Mouse (Mus musculus) embryonic facial prominence, embryonic 11.5 days (tissue): ENCODE results near the gene Ldlrad3. TPM values are rescaled to one million over a fixed set of nuclear protein-coding genes. Genes with fewer than 3 reads are reported as not detected.
A peak's percentile ranks its signal among the peaks of the same experiment; 100 is the strongest.

ENCODE experiments used
- ATAC-seq: fragments of 200-750 bp; cut with Nextera tagmentation; replicated peaks from 2 replicates; pipeline ENCODE4 v1.8.0; 2017; ENCODE audit warnings: low read depth; ENCODE audit not compliant: insufficient number of reproducible peaks, low FRiP score, low TSS enrichment
- DNase-seq: peaks from one replicate; pipeline ENCODE4 v3.0.0-alpha.2; 2015; ENCODE audit warnings: low spot score
- H3K27ac ChIP-seq: fragments of 300-500 bp; sonication (generic); replicated peaks from 2 replicates; pipeline ENCODE4 v1.5.1; 2014; ENCODE audit warnings: mild to moderate bottlenecking, low read depth, low read length, control low read depth
- H3K27me3 ChIP-seq: fragments of 300-500 bp; sonication (generic); 2 replicates; pipeline ENCODE4 v1.6.1; 2014; ENCODE audit warnings: mild to moderate bottlenecking, low read length, moderate library complexity, mixed read lengths; ENCODE audit not compliant: control insufficient read depth, insufficient read depth
- H3K36me3 ChIP-seq: fragments of 300-500 bp; sonication (generic); replicated peaks from 2 replicates; pipeline ENCODE4 v1.6.1; 2014; ENCODE audit warnings: low read depth, mild to moderate bottlenecking, low read length, moderate library complexity, mixed read lengths; ENCODE audit not compliant: control insufficient read depth, insufficient read depth
- H3K4me1 ChIP-seq: fragments of 300-500 bp; sonication (generic); 2 replicates; pipeline ENCODE4 v1.6.1; 2014; ENCODE audit warnings: low read length, mixed read lengths; ENCODE audit not compliant: control insufficient read depth, insufficient read depth
- H3K4me2 ChIP-seq: fragments of 300-500 bp; sonication (generic); 2 replicates; pipeline ENCODE4 v1.6.1; 2014; ENCODE audit warnings: low read depth, mild to moderate bottlenecking, control low read depth, low read length, moderate library complexity
- H3K4me3 ChIP-seq: fragments of 300-500 bp; sonication (generic); 2 replicates; pipeline ENCODE4 v1.5.1; 2014; ENCODE audit warnings: low read depth, low read length, control low read depth
- H3K9ac ChIP-seq: fragments of 300-500 bp; sonication (generic); replicated peaks from 2 replicates; pipeline ENCODE4 v1.6.1; 2014; ENCODE audit warnings: mild to moderate bottlenecking, control low read depth, low read length
- H3K9me3 ChIP-seq: fragments of 300-500 bp; sonication (generic); replicated peaks from 2 replicates; pipeline ENCODE4 v1.6.1; 2016; ENCODE audit warnings: mild to moderate bottlenecking, low read length, inconsistent platforms, mixed read lengths; ENCODE audit not compliant: control insufficient read depth
- WGBS: fragments of 180-500 bp; shearing (Covaris S2); extraction: QIAGEN DNeasy Blood & Tissue Kit; methylation state at CpG from one replicate; pipeline ENCODE4 v1.1.7; 2014; 5-methylcytosine and 5-hydroxymethylcytosine counted together
- polyA plus RNA-seq: library from polyadenylated mRNA; unstranded; fragments of >200 nt; fragmentation: Nextera tagmentation; extraction: Ambion mirVana; gene quantifications from 2 replicates; pipeline ENCODE4 v1.2.1, GENCODE M21; 2014

The Ldlrad3 gene
- polyA plus RNA-seq, 1 experiment from 2014 or later: 47.6 TPM

DNA sequence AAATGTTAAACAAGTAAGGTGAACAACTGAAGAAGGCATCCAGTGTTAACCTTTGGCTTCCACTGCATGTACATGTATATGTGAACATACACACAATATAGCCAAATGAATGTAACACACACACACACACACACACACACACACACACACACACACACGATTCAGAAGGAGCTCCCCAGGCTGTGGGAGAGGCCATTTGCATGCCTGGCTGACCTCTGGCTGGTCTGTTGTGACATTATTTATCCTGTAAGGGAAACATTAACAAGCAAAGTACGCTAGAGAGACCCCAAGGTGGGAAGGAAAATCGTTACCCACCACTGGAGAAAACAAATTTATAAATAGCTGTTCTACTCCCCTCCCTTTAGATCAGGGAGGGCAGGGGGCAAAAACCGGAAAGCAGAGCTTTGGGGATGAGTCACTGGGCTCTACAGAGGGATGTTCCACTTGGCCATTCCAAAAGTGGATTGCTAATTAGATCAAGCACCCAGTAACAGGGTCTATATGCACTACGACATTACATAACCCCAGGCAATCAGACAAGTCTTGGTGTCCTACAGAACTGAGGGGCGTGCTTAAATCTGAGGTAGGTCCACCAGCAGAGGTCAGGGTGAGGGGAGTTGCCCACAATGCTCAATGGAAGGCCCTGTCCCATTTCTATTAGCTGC, 174.7 kb downstream of the Ldlrad3 start:
- H3K27me3 ChIP-seq: no peaks in the 10 kb centered on the region
- H3K4me3 ChIP-seq: no peak overlapping the region
- WGBS: 67% methylated on average over 6 of the region's 6 CpGs
- H3K9me3 ChIP-seq: no peaks in the 10 kb centered on the region
- no peaks in the 10 kb centered on the region for H3K36me3 ChIP-seq
- no peak overlapping the region for H3K9ac ChIP-seq
- H3K4me1 ChIP-seq: no peaks in the 10 kb centered on the region
- no peak overlapping the region for H3K4me2 ChIP-seq
- DNase-seq (no peak), ATAC-seq (no peak)
- no peak overlapping the region for H3K27ac ChIP-seq

DNA sequence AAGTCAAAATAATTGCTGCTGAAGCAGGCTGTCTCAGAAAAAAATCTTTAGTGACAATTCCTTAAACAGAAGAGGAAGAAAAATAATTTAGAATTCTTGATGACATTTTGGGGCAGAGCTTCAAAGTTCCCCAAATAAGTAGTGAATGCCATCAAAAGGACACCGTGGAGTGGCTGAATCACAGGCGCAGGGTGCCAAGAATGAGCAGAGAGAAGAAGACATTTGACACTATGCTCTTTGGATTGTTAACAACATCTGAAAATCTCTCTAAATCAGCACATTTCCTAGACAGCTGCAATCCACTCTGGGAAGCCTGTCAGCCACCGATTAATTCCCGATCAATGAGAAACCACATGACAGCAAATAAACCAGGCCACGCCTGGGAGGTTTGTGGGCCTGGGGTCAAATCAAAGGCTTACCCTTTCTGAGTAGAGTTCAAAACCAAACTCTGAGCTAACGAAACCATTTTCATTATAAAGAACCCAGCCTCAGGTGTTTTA, 176.4 kb downstream of the Ldlrad3 start:
- no peaks in the 10 kb centered on the region for H3K27me3 ChIP-seq
- no peak for DNase-seq
- H3K36me3 ChIP-seq: no peaks in the 10 kb centered on the region
- H3K4me3 ChIP-seq: no peak overlapping the region
- H3K4me2 ChIP-seq: no peak overlapping the region
- peaks cover 8% of the 10 kb centered on the region for H3K4me1 ChIP-seq
- no peak overlapping the region for H3K9ac ChIP-seq
- ATAC-seq: no peak
- no peak overlapping the region for H3K27ac ChIP-seq
- H3K9me3 ChIP-seq: no peaks in the 10 kb centered on the region
- WGBS: 76% methylated on average over 6 of the region's 6 CpGs

DNA sequence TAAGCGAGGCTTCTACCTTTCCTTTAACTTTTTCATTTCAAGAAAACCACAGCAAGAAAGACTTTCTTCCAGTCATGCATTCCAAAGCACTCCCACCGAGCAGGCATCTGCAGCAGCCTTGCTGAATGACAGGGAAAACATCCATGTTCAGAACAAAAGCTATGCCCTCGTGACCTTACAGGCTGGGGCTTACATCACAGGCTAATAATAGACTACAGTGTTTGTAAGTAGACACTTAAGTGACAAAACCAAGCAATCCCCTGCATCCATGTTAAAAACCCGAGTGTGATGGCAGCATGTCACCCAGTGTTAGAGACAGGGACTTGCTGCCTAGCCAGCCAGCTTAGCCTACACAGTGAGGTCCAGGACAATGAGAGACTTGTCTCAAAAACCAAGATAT, 180.0 kb downstream of the Ldlrad3 start:
- Histone ChIP-seq H3K4me2 (no peak overlapping the region), H3K9ac (no peak overlapping the region), H3K9me3 (no peaks in the 10 kb centered on the region), H3K36me3 (no peaks in the 10 kb centered on the region), H3K27me3 (no peaks in the 10 kb centered on the region), H3K27ac (no peak overlapping the region), H3K4me3 (no peak overlapping the region), H3K4me1 (peaks cover 8% of the 10 kb centered on the region)
- no peak for ATAC-seq
- 16% methylated on average over 4 of the region's 4 CpGs for WGBS
- DNase-seq: peak; percentile 53

DNA sequence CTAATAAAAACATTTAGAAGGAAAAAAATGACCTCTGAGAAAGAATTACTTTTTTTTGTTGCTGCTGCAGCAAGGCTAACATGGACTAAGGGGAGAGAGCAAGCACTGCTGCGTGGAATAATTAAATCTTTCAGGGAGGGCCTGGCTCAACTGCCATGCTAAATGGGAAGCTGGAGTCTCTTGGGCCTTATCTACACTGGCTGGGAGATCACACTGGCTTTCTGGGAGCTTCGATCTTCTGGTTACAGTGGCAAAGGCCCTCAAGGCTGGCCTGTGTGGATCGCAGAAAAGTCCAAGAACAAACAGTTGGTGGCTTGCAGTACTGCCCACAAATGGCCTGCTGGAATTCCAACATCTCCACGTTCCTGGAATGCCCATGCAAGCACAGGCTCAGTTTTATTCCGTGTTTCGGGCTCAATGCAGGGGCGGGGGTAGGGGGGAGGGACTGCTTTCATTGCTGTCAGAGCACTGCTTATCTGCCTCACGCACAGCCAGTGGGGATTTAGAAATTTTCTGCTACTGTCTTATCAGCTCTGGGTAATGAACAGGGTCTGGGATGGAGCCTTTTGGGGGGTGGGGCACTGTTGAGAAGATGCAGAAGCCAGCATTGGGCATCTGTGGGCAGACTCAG, 180.7 kb downstream of the Ldlrad3 start:
- H3K9ac ChIP-seq: no peak overlapping the region; the same call in 1 of the 2 replicates

DNA sequence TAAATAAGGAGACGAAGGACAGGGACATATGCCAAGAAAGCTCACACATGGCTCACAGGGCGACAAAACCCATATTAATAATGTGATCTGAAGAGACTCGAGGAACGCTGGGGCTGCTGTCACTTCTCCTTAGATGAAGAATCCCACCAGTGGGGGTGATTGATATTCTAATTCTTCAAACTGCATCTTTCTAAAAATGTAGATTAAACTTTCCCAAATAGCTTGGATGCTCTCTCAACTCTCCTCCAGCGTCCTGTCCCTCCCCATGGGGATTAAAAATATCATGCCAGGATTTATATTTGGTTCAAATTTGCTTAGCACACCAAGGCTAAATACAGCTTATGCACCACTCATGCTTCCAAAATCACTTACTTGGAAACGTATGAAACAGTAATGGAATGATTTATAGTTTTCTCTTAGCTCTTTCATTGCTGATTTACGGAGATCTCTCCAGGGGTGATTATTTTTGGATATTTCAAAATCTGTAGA, 182.4 kb downstream of the Ldlrad3 start:
- no peak for ATAC-seq
- no peak overlapping the region for H3K4me2 ChIP-seq
- H3K4me1 ChIP-seq: peaks cover 8% of the 10 kb centered on the region
- H3K9me3 ChIP-seq: no peaks in the 10 kb centered on the region
- no peak overlapping the region for H3K4me3 ChIP-seq
- H3K36me3 ChIP-seq: no peaks in the 10 kb centered on the region
- no peak for DNase-seq
- WGBS: 74% methylated on average over 7 of the region's 7 CpGs
- no peaks in the 10 kb centered on the region for H3K27me3 ChIP-seq
- H3K9ac ChIP-seq: no peak overlapping the region
- no peak overlapping the region for H3K27ac ChIP-seq

More for the DNA sequence above, 180.7 kb downstream of the Ldlrad3 start:
- DNase-seq (no peak), ATAC-seq (no peak)
- H3K27me3 ChIP-seq: no peaks in the 10 kb centered on the region
- H3K36me3 ChIP-seq: no peaks in the 10 kb centered on the region
- H3K4me3 ChIP-seq: no peak overlapping the region
- H3K4me2 ChIP-seq: no peak overlapping the region
- H3K9me3 ChIP-seq: no peaks in the 10 kb centered on the region
- no peak overlapping the region for H3K27ac ChIP-seq
- peaks cover 8% of the 10 kb centered on the region for H3K4me1 ChIP-seq
- 44% methylated on average over 8 of the region's 8 CpGs for WGBS

DNA sequence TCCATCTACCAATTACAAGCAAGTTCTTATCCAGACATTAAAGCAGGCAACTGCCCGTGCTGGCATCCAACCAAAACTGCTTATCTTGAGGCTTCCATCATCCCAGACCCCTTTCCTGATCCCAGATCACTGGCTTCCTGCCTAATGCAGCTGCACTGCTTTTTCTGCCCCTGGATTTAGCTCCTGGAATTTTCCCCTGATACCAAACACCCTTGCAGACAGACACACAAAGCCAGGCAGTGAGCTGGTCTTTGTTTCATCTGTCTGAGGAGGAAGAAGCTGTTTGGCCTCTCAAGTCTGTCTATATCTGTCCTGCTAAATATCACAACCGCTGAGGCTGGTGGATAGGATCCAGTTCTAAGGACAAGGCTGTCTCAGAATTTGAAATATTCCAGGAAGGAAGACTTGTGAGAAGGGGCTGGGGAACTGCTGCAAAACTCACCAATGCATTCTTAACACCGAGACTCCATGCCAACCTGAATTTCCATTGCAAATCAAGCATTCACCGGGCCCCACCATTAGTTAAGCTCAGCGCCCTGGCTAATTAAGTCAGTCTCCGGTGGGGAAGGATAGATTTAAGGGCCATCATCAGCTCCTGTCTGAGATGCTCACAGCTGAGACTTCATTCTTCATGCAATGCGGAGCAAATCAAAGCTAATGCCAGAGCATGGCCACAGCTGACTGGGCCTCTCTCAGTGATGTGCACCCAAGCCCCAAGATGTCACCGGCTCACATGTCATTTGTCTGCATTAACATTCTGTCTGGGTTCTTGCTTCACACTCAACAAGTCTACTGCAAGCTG, 183.0 kb downstream of the Ldlrad3 start:
- Histone ChIP-seq H3K4me1 (peaks cover 8% of the 10 kb centered on the region), H3K27ac (peak overlapping the region; percentile 70; the same call in 1 of the 2 replicates), H3K4me3 (no peak overlapping the region), H3K27me3 (no peaks in the 10 kb centered on the region), H3K36me3 (no peaks in the 10 kb centered on the region), H3K4me2 (no peak overlapping the region), H3K9me3 (no peaks in the 10 kb centered on the region), H3K9ac (no peak overlapping the region)
- 25% methylated on average over 8 of the region's 8 CpGs for WGBS
- peak; percentile 5; the same call in 1 of the 2 replicates for ATAC-seq
- peak; percentile 57 for DNase-seq

DNA sequence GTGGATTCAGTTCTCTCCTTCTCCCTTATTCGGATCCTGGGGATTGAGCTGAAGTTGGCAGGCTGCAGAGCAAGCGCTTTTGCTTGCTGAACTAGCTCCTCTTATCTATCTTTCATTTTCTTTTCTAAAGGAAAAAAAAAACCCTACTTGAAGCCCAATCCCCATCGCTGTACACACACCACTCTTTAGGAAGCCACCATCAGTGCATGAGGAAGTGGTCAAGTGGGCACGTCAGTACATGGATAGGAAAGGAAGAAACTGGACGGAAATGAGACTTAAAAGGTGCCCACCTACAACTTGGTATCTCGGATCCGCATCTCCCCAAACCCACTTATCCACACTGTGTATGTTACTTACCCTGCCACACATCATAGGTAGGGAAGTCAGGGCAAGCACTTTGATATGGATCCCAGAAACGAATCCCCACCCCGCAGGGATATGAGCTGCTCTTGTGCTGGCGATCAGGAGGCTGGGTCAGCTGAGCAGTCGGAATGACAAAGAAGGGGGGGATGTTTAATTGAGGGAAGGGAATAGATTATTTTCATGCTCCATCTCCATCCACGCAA, 183.7 kb downstream of the Ldlrad3 start:
- H3K4me3 ChIP-seq: no peak overlapping the region
- H3K36me3 ChIP-seq: no peaks in the 10 kb centered on the region
- peaks cover 8% of the 10 kb centered on the region for H3K4me1 ChIP-seq
- DNase-seq (no peak), ATAC-seq (0 out of 2 replicates have a peak, but pooled peaks have one; percentile 8)
- 59% methylated on average over 12 of the region's 12 CpGs for WGBS
- H3K27ac ChIP-seq: no peak overlapping the region
- no peak overlapping the region for H3K9ac ChIP-seq
- H3K9me3 ChIP-seq: no peaks in the 10 kb centered on the region
- H3K4me2 ChIP-seq: no peak overlapping the region
- H3K27me3 ChIP-seq: no peaks in the 10 kb centered on the region
